Mouse (Mus musculus): Measurements from ENCODE around the gene Usp19.

GRCm38 (mm10) chr9:108492043-108492750, 1.8 kb downstream of the Usp19 start:
- TF ChIP-seq CTCF (IDR thresholded peaks at IDR 0.05; ENCODE audit: extremely low read depth, insufficient read depth, insufficient read length, insufficient replicate concordance) (no peak), POLR2A (IDR thresholded peaks at IDR 0.05; ENCODE audit: low read depth, low read length) (no peak)

Measured in spleen, adult 2 months (tissue).